Mouse (Mus musculus) B cell, adult 67 days (primary cell): ENCODE data around the gene Abcf2. TPM values are rescaled to one million over a fixed set of nuclear protein-coding genes. Genes with fewer than 3 reads are reported as not detected.

Experiments used
- total RNA-seq, 2 experiments: library from RNA; stranded (reverse); gene quantifications; 4 replicates each; pipeline ENCODE4 v1.2.4; 2023

Abcf2 gene
- 10 to 100 TPM; 41.9 to 44.9 TPM for total RNA-seq

DNA sequence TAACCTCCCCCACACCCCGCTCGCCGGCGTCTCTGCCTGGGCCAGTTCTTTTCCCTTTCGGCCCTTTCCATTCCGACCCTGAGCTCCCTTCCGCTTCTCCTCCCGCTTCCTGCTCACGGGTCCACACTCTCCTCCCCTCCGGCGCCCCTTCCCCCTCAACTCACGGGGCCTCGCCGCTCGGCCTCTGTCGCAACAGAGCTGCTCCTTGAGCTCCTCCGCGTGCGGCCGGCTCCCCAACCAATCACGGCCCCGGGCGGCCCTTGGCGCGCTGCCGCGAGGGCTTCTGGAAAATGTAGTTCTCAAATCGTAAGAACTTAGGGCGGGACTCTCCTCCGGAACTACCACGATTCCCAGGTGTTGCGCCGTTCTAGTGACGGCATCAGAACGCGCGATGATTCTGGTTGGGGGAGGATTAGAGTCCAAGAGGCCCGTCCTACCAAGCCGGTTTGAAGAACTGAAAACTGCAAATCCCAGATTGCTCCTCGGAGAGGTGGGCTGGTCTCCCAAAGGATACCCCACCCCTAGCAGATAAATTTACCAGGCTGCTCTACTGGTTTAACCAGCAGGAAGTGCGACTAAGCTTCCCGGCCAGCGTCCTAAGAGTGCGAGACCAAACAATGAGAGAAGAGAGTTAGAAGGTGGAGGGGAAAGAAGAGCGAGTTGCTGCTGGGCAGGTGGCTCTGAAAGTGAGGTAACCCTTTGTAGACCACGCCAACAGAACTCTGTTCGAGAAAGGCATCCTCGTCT lies at the start of gene Abcf2:
Gene Abcf2 (minus strand): TSS at position 285 of the 747 bp plus-strand sequence.

DNA sequence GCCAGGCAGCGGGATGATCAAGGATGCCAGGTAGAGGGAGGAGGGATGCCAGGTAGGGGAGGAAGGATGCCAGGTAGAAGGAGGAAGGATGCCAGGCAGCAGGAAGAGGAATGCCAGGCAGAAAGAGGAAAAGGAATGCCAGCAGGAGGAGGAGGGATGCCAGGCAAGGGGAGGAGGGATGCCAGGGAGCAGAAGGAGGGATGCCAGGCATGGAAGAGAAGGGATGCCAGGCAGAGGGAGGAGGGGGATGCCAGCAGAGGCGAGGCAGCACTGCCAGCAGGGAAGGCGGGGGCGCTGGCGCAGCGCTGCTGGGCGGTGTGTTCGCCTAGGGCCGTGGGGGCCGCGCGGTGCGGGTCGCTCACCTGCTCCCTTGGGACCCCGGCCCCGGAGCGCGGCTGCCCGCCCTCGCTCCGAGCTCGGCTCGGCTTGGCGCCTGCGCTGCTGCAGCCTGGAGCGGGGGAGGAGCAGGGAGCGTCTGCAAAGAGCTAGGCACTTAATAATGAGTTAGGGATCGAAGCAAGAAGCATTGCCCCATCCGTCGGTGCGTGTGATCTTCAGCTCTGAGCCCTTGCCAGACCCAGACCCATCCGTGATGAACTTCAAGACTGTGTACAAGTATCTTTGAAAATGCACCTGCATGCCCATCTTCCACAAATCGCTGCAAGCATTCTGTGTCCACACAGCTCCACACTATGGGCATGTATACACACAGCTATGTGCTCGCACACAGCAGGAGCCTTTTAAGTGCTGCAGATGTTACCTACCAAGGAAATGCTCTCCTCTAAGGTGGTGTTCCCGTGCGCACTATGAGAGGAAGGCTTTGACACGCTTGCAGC lies 46.9 kb upstream of the Abcf2 start, which contains the start of gene Smarcd3:
Gene Smarcd3 (minus strand): TSS at position 426 of the 836 bp plus-strand sequence.

DNA sequence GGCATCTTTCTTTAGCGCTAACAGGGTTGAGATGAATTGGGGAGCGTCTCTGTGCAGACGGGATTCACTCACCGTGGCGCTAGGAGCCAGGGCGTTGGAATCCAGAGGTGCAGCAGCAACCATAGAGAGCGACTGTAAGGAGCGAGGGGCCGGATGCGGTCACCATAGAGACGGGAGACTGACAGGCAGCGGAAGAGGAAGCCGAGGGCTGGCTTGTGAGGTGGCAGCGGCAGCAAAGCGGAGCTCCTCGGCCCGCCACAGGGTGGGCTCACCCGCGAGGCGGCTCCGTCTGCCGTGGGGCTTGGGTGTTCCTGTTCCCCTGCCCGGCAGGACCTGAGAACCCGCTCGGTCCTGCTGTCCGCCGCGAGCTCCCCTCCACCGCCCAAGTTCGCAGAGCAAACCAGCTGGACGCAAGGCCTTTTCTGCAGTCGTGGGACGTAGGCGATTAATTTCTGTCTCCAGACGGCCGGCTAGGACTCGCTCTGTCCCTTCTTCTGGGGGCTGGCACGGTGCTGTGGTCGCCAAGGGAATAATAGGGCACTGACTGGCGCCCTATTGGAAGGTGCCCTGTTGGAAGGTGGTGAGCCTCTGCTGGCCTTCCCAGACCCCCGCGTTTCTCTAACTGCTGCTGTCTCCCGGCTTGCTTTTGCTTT lies 9.4 kb upstream of the Abcf2 start, which contains the start of gene Chpf2:
Gene Chpf2 (plus strand): TSS at position 195 of the 653 bp plus-strand sequence.

DNA sequence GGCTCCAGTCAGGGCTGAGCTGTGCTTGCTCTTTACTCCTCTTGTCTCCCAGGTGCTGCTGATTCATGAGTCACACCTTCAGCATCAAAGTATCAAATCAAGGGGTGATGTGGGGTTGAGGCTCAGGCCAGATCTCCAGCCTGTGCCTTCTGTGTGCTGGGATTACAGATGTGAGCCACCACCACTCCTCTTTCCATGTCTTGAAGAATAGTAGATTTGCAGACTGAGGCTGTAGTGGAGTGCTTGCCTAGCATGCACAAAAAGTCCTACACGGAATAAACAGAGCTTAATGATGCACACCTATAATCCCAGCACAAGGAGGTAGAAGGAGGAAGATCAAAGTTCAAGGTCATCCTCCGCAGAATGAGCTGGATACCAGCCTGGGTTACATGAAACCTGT lies 20.6 kb downstream of the Abcf2 start, which contains the start of gene 4931409K22Rik:
Gene 4931409K22Rik (minus strand): TSS at position 101 of the 400 bp plus-strand sequence.

DNA sequence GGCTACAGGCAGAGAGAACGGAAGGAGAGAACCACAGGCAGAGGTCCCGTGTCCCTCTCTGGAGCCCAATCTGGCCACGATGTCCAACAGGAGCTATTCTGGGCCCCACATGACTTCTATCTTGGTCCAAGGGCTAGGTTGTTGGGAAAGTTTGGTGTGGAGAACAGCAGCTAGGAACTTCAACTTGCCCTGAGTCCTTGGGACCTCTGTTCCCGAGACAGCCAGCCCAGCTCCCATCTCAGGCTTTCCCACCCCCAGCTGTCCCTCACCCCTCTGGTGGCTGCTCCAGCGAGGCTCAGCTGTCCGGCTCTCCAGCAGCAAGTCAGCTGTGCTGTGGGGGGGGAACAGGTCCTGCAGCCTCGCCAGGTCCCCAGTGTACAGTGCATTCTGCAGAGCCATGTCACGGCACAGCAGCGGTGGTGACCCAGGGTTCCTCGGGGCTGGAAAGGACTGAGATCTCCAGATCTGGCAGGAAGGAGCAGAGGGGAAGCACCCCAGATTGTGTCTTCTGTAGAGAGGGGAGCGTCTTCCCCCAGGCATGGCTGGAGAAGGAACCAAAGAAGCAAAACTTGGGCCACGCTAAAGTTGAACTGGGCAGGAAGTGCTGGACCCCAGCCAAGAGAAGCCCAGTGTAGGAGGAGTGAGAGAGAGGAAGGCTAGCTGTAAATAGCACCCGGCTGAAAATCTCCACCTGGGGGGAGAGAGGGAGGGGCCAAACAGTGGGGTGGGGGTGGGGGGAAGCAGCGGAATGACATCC lies 36.7 kb downstream of the Abcf2 start, which contains the start of gene Asb10:
Gene Asb10 (minus strand): TSS at position 592 of the 757 bp plus-strand sequence.

DNA sequence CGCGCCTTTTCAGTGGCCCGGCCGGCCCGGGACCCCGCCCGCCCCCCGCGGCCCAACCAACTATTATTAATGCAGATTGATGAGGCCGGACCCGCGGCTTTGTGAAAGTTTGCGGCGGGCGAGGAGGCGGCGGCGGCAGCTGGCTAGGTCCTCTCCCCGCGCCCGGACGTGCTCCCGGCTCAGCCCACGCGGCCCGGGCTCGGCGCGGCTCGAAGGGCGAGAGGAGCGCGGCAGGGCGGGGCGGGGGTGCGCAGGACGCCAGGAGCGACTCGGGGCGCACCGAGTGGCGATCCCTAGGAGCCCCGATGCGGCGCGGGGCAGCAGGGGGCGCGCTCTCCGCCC lies 50.4 kb downstream of the Abcf2 start, which contains the start of gene Gbx1:
Gene Gbx1 (minus strand): TSS at position 314 of the 342 bp plus-strand sequence.

Other genes with a start within 250 kb of the Abcf2 start
- not detected for gene Kcnh2, start 225.9 kb downstream of the Abcf2 start, total RNA-seq
- under 1 TPM in 1 of 2 experiments, not detected in 1; 0.17 TPM for gene Nos3, start 212.7 kb downstream of the Abcf2 start, total RNA-seq
- gene Atg9b, start 185.3 kb downstream of the Abcf2 start, total RNA-seq, result not detected
- 10 to 100 TPM; 23.0 to 33.8 TPM for gene Abcb8, start 183.8 kb downstream of the Abcf2 start, total RNA-seq
- gene Asic3, start 164.1 kb downstream of the Abcf2 start, total RNA-seq, result under 1 TPM; 0.59 to 0.84 TPM
- gene Cdk5, start 153.9 kb downstream of the Abcf2 start, total RNA-seq, result 10 to 100 TPM; 33.0 to 36.2 TPM
- 10 to 100 TPM; 70.9 to 75.1 TPM for gene Slc4a2, start 153.6 kb downstream of the Abcf2 start, total RNA-seq
- 100 to 1,000 TPM in 1 of 2 experiments, 10 to 100 TPM in 1; 93.3 to 105 TPM for gene Fastk, start 132.2 kb downstream of the Abcf2 start, total RNA-seq
- gene Tmub1, start 129.6 kb downstream of the Abcf2 start, total RNA-seq, result 10 to 100 TPM; 23.3 to 34.4 TPM
- 10 to 100 TPM; 49.4 to 52.4 TPM for gene Agap3, start 125.3 kb downstream of the Abcf2 start, total RNA-seq
- not detected for gene Gbx1, start 50.3 kb downstream of the Abcf2 start, total RNA-seq
- not detected for gene Asb10, start 36.5 kb downstream of the Abcf2 start, total RNA-seq
- not detected for gene 4931409K22Rik, start 20.7 kb downstream of the Abcf2 start, total RNA-seq
- 10 to 100 TPM; 38.5 to 41.1 TPM for gene Chpf2, start 9.3 kb upstream of the Abcf2 start, total RNA-seq
- gene Smarcd3, start 46.9 kb upstream of the Abcf2 start, total RNA-seq, result under 1 TPM in 1 of 2 experiments, not detected in 1; 0.70 TPM
- 10 to 100 TPM; 80.1 to 87.4 TPM for gene Nub1, start 108.1 kb upstream of the Abcf2 start, total RNA-seq
- not detected for gene Wdr86, start 153.3 kb upstream of the Abcf2 start, total RNA-seq
- not detected for gene Crygn, start 180.5 kb upstream of the Abcf2 start, total RNA-seq